Mouse (Mus musculus) limb, embryonic 11.5 days (tissue): ENCODE data around the gene Cxcr2. TPM values are rescaled to one million over a fixed set of nuclear protein-coding genes. Genes with fewer than 3 reads are reported as not detected.

ENCODE experiments used
- ATAC-seq: fragments of 200-750 bp; cut with Nextera tagmentation; 2 replicates; pipeline ENCODE4 v1.8.0; 2017; ENCODE audit warnings: low read depth; ENCODE audit not compliant: insufficient number of reproducible peaks, low FRiP score, low TSS enrichment
- DNase-seq: peaks from one replicate; pipeline ENCODE4 v3.0.0-alpha.2; 2015; ENCODE audit warnings: low spot score
- H3K27ac ChIP-seq: fragments of 300-500 bp; sonication (generic); replicated peaks from 2 replicates; pipeline ENCODE4 v1.5.1; 2014; ENCODE audit warnings: low read depth, mild to moderate bottlenecking, low read length
- H3K27me3 ChIP-seq: fragments of 300-500 bp; sonication (generic); 2 replicates; pipeline ENCODE4 v1.6.1; 2014; ENCODE audit warnings: mild to moderate bottlenecking, low read length, mixed read lengths; ENCODE audit not compliant: control insufficient read depth, insufficient read depth
- H3K36me3 ChIP-seq: fragments of 300-500 bp; sonication (generic); 2 replicates; pipeline ENCODE4 v1.6.1; 2014; ENCODE audit warnings: mild to moderate bottlenecking, low read length, moderate library complexity, mixed read lengths; ENCODE audit not compliant: control insufficient read depth, insufficient read depth
- H3K4me1 ChIP-seq: fragments of 300-500 bp; sonication (generic); 2 replicates; pipeline ENCODE4 v1.6.1; 2014; ENCODE audit warnings: low read length, mixed read lengths; ENCODE audit not compliant: control insufficient read depth, insufficient read depth
- H3K4me2 ChIP-seq: fragments of 300-500 bp; sonication (generic); 2 replicates; pipeline ENCODE4 v1.6.1; 2014; ENCODE audit warnings: low read depth, mild to moderate bottlenecking, moderate library complexity; ENCODE audit not compliant: severe bottlenecking
- H3K4me3 ChIP-seq: fragments of 300-500 bp; sonication (generic); 2 replicates; pipeline ENCODE4 v1.5.1; 2014; ENCODE audit warnings: low read depth, low read length
- H3K9ac ChIP-seq: fragments of 300-500 bp; sonication (generic); 2 replicates; pipeline ENCODE4 v1.6.1; 2014; ENCODE audit warnings: mild to moderate bottlenecking, low read length
- H3K9me3 ChIP-seq: fragments of 300-500 bp; sonication (generic); 2 replicates; pipeline ENCODE4 v1.6.1; 2016; ENCODE audit warnings: low read length; ENCODE audit not compliant: control insufficient read depth
- WGBS: fragments of 180-500 bp; shearing (Covaris S2); extraction: QIAGEN DNeasy Blood & Tissue Kit; methylation state at CpG from one replicate; pipeline ENCODE4 v1.1.7; 2014; 5-methylcytosine and 5-hydroxymethylcytosine counted together
- polyA plus RNA-seq: library from polyadenylated mRNA; unstranded; fragments of >200 nt; fragmentation: Nextera tagmentation; extraction: Ambion mirVana; gene quantifications from 2 replicates; pipeline ENCODE4 v1.2.1, GENCODE M21; 2014

Gene Cxcr2
- polyA plus RNA-seq, 1 experiment from 2014 or later: 0.08 TPM

DNA sequence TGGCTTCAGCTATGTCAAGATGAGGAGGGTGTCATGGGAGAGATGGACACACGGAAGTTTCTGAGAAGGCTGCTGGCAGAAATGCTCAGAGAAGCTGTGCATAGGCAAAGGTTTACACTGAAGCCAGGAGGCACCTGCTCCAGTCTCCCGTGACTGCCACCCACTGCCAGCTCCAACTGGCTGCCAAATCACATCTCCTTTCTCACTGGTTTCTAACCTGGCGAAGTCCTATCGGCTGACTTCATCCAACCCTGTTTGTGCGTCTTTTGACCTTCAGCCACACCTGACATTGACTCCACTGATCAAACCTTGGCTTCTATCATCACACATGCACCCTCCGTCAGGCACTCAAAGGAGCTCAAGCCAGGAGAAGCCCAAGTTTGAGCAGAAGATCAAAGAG, 35.9 kb upstream of the Cxcr2 start:
- H3K9me3 ChIP-seq: no peaks in the 10 kb centered on the region
- DNase-seq (no peak), ATAC-seq (no peak)
- no peaks in the 10 kb centered on the region for H3K36me3 ChIP-seq
- H3K4me1 ChIP-seq: peaks cover 4% of the 10 kb centered on the region
- 92% methylated on average over 6 of the region's 6 CpGs for WGBS
- H3K4me3 ChIP-seq: no peak overlapping the region
- H3K27me3 ChIP-seq: peaks cover 5% of the 10 kb centered on the region
- H3K27ac ChIP-seq: no peak overlapping the region
- H3K9ac ChIP-seq: no peak overlapping the region
- no peak overlapping the region for H3K4me2 ChIP-seq

DNA sequence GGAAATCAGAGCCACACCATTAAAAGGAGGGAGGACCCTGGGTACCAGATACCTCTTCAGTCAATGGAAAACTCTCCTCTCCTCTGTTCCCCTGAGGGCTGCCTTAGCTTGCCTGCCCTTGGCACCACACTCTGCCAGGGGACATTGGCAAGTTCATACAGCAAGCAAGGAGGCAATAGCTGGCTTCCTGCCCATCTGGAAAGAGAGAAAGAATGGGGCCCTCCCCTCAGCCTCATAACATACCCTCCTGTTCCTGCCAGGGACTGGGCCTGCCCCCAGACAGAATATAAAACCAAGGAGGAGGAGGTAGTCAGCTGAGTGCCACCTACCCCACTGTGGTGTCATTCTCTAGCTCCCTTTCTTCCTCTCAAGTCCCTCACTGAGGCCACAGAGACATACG, 34.7 kb upstream of the Cxcr2 start:
- H3K4me2 ChIP-seq: no peak overlapping the region
- no peak overlapping the region for H3K4me3 ChIP-seq
- no peak overlapping the region for H3K27ac ChIP-seq
- H3K27me3 ChIP-seq: peaks cover 9% of the 10 kb centered on the region
- no peaks in the 10 kb centered on the region for H3K9me3 ChIP-seq
- no peaks in the 10 kb centered on the region for H3K36me3 ChIP-seq
- no peak overlapping the region for H3K9ac ChIP-seq
- H3K4me1 ChIP-seq: no peaks in the 10 kb centered on the region
- 93% methylated on average over 1 of the region's 1 CpGs for WGBS
- ATAC-seq: no peak
- no peak for DNase-seq

DNA sequence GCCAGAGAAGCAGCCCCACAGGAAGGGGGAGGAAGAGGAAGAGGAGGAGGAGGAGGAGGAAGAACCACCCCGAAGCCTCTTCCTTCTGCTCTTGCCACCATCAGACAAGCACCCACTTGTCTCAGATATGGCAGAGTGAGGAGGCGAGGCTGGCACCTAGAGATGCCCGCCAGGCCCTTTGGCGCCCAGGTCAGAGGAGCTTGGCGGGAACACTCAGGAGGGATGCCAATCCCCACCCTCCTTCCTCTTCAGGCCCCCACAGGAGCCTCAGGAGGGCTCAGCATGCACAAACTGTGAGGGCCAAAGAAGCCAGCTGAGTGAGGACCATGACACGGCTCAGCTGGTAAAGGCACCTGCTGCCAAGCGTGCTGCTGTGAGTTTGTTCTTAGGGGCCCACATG, 32.7 kb upstream of the Cxcr2 start:
- Histone ChIP-seq H3K9me3 (no peaks in the 10 kb centered on the region), H3K36me3 (no peaks in the 10 kb centered on the region), H3K27ac (no peak overlapping the region), H3K4me2 (no peak overlapping the region), H3K27me3 (peaks cover 11% of the 10 kb centered on the region), H3K4me1 (no peaks in the 10 kb centered on the region), H3K4me3 (no peak overlapping the region), H3K9ac (no peak overlapping the region)
- 90% methylated on average over 7 of the region's 7 CpGs for WGBS
- ATAC-seq (no peak), DNase-seq (no peak)

DNA sequence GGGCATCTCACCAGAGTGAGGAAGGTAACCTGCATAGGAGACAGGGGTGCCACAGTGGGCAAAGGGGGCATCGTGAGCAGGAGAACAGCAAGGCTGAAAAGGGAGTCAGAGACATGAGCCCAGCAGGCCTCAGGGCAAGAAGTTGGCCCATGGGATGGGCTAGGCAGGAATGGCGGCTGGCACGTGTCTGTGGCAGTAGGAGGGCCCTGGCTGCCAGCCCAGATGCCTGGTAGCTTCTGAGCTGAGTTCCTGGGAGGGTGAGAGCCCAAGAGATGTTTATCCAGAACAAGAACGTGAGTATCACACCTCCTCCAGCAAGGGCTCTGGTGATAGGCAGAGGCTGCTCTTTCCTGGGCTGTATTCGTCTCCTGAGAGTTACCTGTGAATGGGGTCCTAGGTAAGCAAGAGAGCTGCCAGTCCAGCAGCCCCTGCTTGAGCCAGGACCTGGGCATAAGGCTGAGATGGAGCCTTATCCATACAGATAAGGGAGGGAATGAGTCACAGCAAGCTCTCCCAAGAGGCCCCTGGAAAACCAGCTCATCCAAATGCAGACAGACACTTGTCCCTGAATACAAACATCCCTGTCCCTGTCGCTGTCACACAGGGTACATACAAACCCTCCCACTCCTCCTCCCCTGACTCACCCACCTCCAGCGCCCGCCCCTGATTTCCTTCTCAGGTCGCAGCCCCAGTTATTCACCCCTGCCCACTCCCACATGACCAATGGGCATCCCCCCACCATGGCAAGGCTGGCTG, 31.8 kb upstream of the Cxcr2 start:
- ATAC-seq (no peak), DNase-seq (no peak)
- Histone ChIP-seq H3K4me3 (no peak overlapping the region), H3K36me3 (no peaks in the 10 kb centered on the region), H3K4me2 (no peak overlapping the region), H3K9ac (no peak overlapping the region), H3K9me3 (no peaks in the 10 kb centered on the region), H3K27me3 (peaks cover 11% of the 10 kb centered on the region), H3K4me1 (no peaks in the 10 kb centered on the region), H3K27ac (no peak overlapping the region)
- WGBS: 55% methylated on average over 9 of the region's 9 CpGs

DNA sequence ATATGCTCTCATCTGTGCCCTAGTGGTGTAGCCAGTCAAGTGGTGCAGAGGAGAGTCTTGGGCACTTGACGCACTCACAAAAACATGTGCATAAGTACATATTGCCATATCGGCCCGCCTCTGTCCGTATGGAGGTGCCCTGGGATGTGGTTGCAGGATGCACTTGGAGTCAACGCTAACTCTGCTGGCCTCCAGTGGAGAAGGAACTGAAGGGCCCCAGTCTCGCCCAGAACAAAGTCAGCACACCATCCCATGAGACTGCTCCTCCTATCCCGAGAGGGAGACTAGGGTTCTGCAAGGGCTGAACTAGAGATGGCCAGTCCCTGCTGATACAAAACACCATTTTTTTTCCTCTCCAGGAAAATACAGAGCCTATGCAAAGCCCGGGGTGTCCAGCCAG, 30.6 kb upstream of the Cxcr2 start:
- 60% methylated on average over 8 of the region's 8 CpGs for WGBS
- no peak overlapping the region for H3K9ac ChIP-seq
- H3K4me1 ChIP-seq: no peaks in the 10 kb centered on the region
- no peak overlapping the region for H3K4me2 ChIP-seq
- ATAC-seq (no peak), DNase-seq (no peak)
- H3K4me3 ChIP-seq: no peak overlapping the region
- no peaks in the 10 kb centered on the region for H3K9me3 ChIP-seq
- H3K27ac ChIP-seq: no peak overlapping the region
- H3K36me3 ChIP-seq: no peaks in the 10 kb centered on the region
- peaks cover 11% of the 10 kb centered on the region for H3K27me3 ChIP-seq

DNA sequence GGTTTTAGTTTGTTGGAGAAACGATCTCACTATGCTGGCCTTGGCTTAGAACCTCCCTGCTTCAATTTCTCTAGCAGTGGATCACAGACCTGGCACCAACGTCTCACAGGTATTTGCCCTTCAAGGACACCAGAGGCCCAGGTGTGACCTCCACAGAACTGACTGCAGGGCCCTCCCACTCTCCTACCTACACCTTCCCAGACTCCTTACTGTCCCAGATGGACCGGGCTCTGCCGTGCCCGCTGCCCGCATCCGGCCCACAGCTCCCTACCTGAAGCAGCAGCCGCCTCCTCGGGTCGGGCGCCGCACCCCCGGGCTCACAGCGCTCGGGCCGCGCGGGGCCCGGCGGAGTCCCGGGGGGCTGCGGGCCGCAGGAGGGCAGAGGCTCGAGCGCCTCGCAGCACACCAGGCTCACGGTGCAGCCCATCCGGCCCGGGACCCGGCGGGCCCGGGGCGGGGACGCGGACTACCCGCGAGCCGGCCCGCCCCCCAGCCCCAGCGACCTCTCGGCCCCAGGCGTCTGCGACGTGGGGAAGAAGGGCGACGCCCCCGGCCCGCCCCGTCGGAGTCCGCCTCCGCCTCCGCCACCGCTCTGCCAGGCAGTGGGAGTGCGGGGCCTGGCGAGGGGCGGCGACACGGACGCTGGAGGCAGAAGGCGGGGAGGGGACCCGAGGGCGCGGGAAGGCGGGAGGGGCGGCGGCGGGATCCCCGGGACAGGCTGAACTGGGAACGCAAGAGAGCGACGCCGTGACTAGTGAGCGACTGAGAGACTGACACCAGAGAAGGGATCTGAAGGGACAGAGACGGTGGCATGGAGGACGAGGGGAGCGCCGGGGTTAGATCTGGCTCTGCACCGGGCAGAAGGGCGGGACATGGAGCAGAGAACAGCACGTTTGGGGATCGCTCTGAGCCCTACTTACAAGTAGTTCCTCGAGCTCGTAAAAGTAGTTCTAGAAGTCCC, 29.5 kb upstream of the Cxcr2 start, which contains the start of gene Tns1:
Gene Tns1, minus strand, starts transcription at position 429 of the 961 bp plus-strand sequence.
- DNase-seq (peak; percentile 69), ATAC-seq (peak; percentile 65)
- H3K36me3 ChIP-seq: no peaks in the 10 kb centered on the region
- H3K9ac ChIP-seq: peak within 1 kb of the TSS; percentile 58
- no peaks in the 10 kb centered on the region for H3K9me3 ChIP-seq
- peak within 1 kb of the TSS; percentile 85 for H3K4me2 ChIP-seq
- WGBS: under 1% methylated on average over 82 of the region's 84 CpGs
- H3K4me3 ChIP-seq: peak within 1 kb of the TSS; percentile 47
- peaks cover 11% of the 10 kb centered on the region for H3K27me3 ChIP-seq
- H3K4me1 ChIP-seq: no peaks in the 10 kb centered on the region
- no peak within 1 kb of the TSS for H3K27ac ChIP-seq

DNA sequence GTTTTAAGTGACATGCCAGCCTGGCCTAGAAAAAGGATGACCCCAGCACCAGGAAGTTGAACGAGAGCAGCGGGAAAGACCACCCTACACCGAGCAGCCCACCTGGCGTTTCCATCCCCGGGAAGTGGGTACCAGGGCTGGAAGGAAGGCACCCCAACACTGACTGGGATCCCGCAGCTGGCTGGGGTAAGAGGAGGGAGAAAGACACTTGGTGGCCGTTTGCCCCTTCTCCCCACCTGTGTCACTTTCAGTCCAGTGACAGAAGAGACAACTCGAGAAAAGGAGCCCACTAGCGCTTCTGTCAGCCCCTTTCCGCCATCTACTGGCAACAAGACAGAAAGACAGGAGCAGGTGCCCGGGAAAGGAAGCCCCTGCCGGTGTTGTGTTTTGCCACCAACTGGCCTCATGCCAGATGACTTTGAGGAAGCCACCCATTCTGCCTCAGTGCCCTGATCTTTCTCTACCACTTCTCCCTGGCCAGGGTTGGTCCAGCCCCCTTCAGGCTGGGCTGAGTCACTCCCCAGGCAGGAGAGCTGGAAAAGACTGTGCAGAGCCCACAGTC, 28.7 kb upstream of the Cxcr2 start, which contains the start of gene Rufy4:
Gene Rufy4, plus strand, starts transcription at position 551 of the 562 bp plus-strand sequence.
- peak; percentile 15; the same call in 1 of the 2 replicates for ATAC-seq
- under 1% methylated on average over 12 of the region's 12 CpGs for WGBS

More for the DNA sequence above, 28.7 kb upstream of the Cxcr2 start, which contains the start of gene Rufy4:
- DNase-seq: peak; percentile 80
- Histone ChIP-seq H3K27ac (no peak within 1 kb of the TSS), H3K27me3 (peaks cover 11% of the 10 kb centered on the region), H3K4me3 (peak within 1 kb of the TSS; percentile 47), H3K9me3 (no peaks in the 10 kb centered on the region), H3K4me1 (no peaks in the 10 kb centered on the region), H3K36me3 (no peaks in the 10 kb centered on the region), H3K9ac (peak within 1 kb of the TSS; percentile 58), H3K4me2 (peak within 1 kb of the TSS; percentile 85)
